Comparison of ENCODE assay signal across 13 mouse cellular contexts in genomic region chr2:125922877-125923276, GRCm38 (mm10).
DNase-seq lines count a peak whose midpoint lies in the region; TF ChIP-seq lines count a peak whose summit lies in the region.
"Had no signal": no experiment of that assay in that cellular context is flagged by ENCODE, and none has a peak within 500 bp of the region (broad histone marks: within the 10 kb centered on the region; RNA-seq: fewer than 3 reads in every experiment).

No protein-coding gene starts in this region.

- no peak overlapping the region for H3K4me3 ChIP-seq in myocyte
- H3K4me3 ChIP-seq: neural tube, embryonic 12.5 days had no signal

- H3K27me3 ChIP-seq in myocyte (ENCODE audit: control insufficient read depth, insufficient read depth, insufficient read length), result no peaks in the 10 kb centered on the region
- H3K27me3 ChIP-seq: neural tube, embryonic 12.5 days had no signal

- H3K79me2 ChIP-seq in myocyte (ENCODE audit: control insufficient read depth, insufficient read depth), result no peaks in the 10 kb centered on the region

- TF ChIP-seq POLR2A in myocyte (IDR thresholded peaks at IDR 0.05; ENCODE audit: insufficient read length, low read depth), result no peak

- H3K36me3 ChIP-seq in myocyte (ENCODE audit: control insufficient read depth, insufficient read depth), result no peaks in the 10 kb centered on the region
- H3K36me3 ChIP-seq: neural tube, embryonic 12.5 days had no signal

- intact Hi-C loops in heart, postnatal 25 days (cut with DNase I), result no loop called here

- H3K4me2 ChIP-seq in myocyte (ENCODE audit: low read depth), result peak overlapping the region; percentile 79
- H3K4me2 ChIP-seq: hindbrain, embryonic 14.5 days; neural tube, embryonic 12.5 days had no signal

- no peak overlapping the region for H3ac ChIP-seq in myocyte (ENCODE audit: control insufficient read depth, insufficient read length)

- DNase-seq in heart, adult 9 months (ENCODE audit: low spot score in 2 of 2), result peak; percentile 30 to 58
- DNase-seq in heart, postnatal 25 days (ENCODE audit: low spot score), result no peak
- DNase-seq in ovary, adult 18-20 months (ENCODE audit: low spot score), result peak; percentile 72
- no peak for DNase-seq in ovary, postnatal 14 days (ENCODE audit: low spot score)
- DNase-seq in adrenal gland, postnatal 25 days, result peak; percentile 36
- DNase-seq in urinary bladder, postnatal 10 days (ENCODE audit: low spot score), result no peak
- DNase-seq in cerebellum, adult 9-11 months, result no peak
- DNase-seq: cerebellum, postnatal 14 days; right cerebral cortex, postnatal 25 days; thymus, adult 2 months had no signal

TF ChIP-seq in myocyte, 11 proteins besides CTCF, POLR2A, EP300 and RAD21:
- TF ChIP-seq TCF12 (IDR thresholded peaks at IDR 0.05; ENCODE audit: insufficient read depth, poor library complexity, severe bottlenecking) (peak; percentile 10), MAX (IDR thresholded peaks at IDR 0.05; ENCODE audit: low read depth) (no peak), USF1 (IDR thresholded peaks at IDR 0.05; ENCODE audit: low read depth) (no peak), SRF (IDR thresholded peaks at IDR 0.05; ENCODE audit: control insufficient read depth, insufficient read length, low read depth) (no peak), POLR2AphosphoS2 (IDR thresholded peaks at IDR 0.05; ENCODE audit: insufficient read length, low read depth) (no peak), REST (IDR thresholded peaks at IDR 0.05; ENCODE audit: insufficient read depth, insufficient read length) (no peak), TCF3 (IDR thresholded peaks at IDR 0.05; ENCODE audit: insufficient read length, low read depth) (no peak), MYOG (IDR thresholded peaks at IDR 0.05; ENCODE audit: control insufficient read depth in 1 of 3, insufficient read depth in 1 of 3, insufficient read length in 2 of 3, low read depth in 2 of 3) (no peak), MYOD1 (IDR thresholded peaks at IDR 0.05; ENCODE audit: control insufficient read depth in 1 of 3, insufficient read length in 2 of 3, low read depth in 2 of 3) (peak in 1 of 3 experiments; percentile 9), CEBPB (IDR thresholded peaks at IDR 0.05; ENCODE audit: insufficient read depth, poor library complexity, severe bottlenecking) (0 out of 2 replicates have a peak, but pooled peaks have one; percentile 19), E2F4 (IDR thresholded peaks at IDR 0.05; ENCODE audit: insufficient read depth) (no peak)

Comparison
In these comparisons a context has a peak if more than half of its experiments do, and no peak if none do; other contexts are left out.
1. DNase-seq: peak in heart, adult 9 months (2 of 2), ovary, adult 18-20 months (single experiment) and adrenal gland, postnatal 25 days (single experiment); none in heart, postnatal 25 days (single experiment), ovary, postnatal 14 days (single experiment), urinary bladder, postnatal 10 days (single experiment) and cerebellum, adult 9-11 months (single experiment).